Mouse (Mus musculus) neural tube, embryonic 14.5 days (tissue): Measurements from ENCODE around the gene Dapk3. TPM values are rescaled to one million over a fixed set of nuclear protein-coding genes. Genes with fewer than 3 reads are reported as not detected.
A peak's percentile ranks its signal among the peaks of the same experiment; 100 is the strongest.
"Not testable (repeated sequence)": the region's sequence is repeated elsewhere in the genome, so short reads cannot be mapped to it uniquely, and the experiment has no call there.

ENCODE experiments used
- ATAC-seq: fragments of 200-750 bp; cut with Nextera tagmentation; 2 replicates; pipeline ENCODE4 v1.8.0; 2017; ENCODE audit warnings: low read depth, mild to moderate bottlenecking, moderate TSS enrichment, moderate library complexity
- H3K27ac ChIP-seq: fragments of 300-500 bp; sonication (generic); 2 replicates; pipeline ENCODE4 v1.5.1; 2014; ENCODE audit warnings: low read depth, mild to moderate bottlenecking, control low read depth, low read length, moderate library complexity, mixed read lengths
- H3K27me3 ChIP-seq: fragments of 300-500 bp; sonication (generic); 2 replicates; pipeline ENCODE4 v1.6.1; 2014; ENCODE audit warnings: low read length; ENCODE audit not compliant: control insufficient read depth, insufficient read depth
- H3K36me3 ChIP-seq: fragments of 300-500 bp; sonication (generic); 2 replicates; pipeline ENCODE4 v1.6.1; 2014; ENCODE audit warnings: low read length, mixed read lengths; ENCODE audit not compliant: control insufficient read depth, insufficient read depth
- H3K4me1 ChIP-seq: fragments of 300-500 bp; sonication (generic); 2 replicates; pipeline ENCODE4 v1.6.1; 2014; ENCODE audit warnings: low read length; ENCODE audit not compliant: control insufficient read depth, insufficient read depth
- H3K4me2 ChIP-seq: fragments of 300-500 bp; sonication (generic); 2 replicates; pipeline ENCODE4 v1.6.1; 2014; ENCODE audit warnings: mild to moderate bottlenecking, low read depth, low read length, control low read depth
- H3K4me3 ChIP-seq: fragments of 300-500 bp; sonication (generic); 2 replicates; pipeline ENCODE4 v1.5.1; 2014; ENCODE audit warnings: low read depth, low read length, control low read depth, mixed read lengths
- H3K9ac ChIP-seq: fragments of 300-500 bp; sonication (generic); replicated peaks from 2 replicates; pipeline ENCODE4 v1.6.1; 2014; ENCODE audit warnings: low read depth, mild to moderate bottlenecking, control low read depth, low read length, mixed read lengths
- H3K9me3 ChIP-seq: fragments of 300-500 bp; sonication (generic); 2 replicates; pipeline ENCODE4 v1.6.1; 2016; ENCODE audit warnings: low read length; ENCODE audit not compliant: control insufficient read depth
- WGBS: fragments of 180-500 bp; shearing (Covaris S2); extraction: QIAGEN DNeasy Blood & Tissue Kit; methylation state at CpG from one replicate; pipeline ENCODE4 v1.1.7; 2014; 5-methylcytosine and 5-hydroxymethylcytosine counted together
- polyA plus RNA-seq: library from polyadenylated mRNA; unstranded; fragments of >200 nt; fragmentation: Nextera tagmentation; extraction: Ambion mirVana; gene quantifications from 2 replicates; pipeline ENCODE4 v1.2.1, GENCODE M21; 2014

Gene Dapk3
- polyA plus RNA-seq, 1 experiment from 2014 or later, result 67.3 TPM

GRCm38 (mm10) chr10:81162318-81162652, 20.5 kb upstream of the Dapk3 start:
- Histone ChIP-seq H3K9me3 (no peaks in the 10 kb centered on the region), H3K4me3 (no peak overlapping the region), H3K36me3 (peaks cover 23% of the 10 kb centered on the region), H3K4me2 (no peak overlapping the region), H3K4me1 (peaks cover 11% of the 10 kb centered on the region), H3K27me3 (no peaks in the 10 kb centered on the region), H3K9ac (no peak overlapping the region), H3K27ac (no peak overlapping the region; the same call in 1 of the 2 replicates)
- 66% methylated on average over 2 of the region's 2 CpGs for WGBS
- no peak for ATAC-seq

- Histone ChIP-seq H3K9me3 (no peaks in the 10 kb centered on the region), H3K4me3 (no peak overlapping the region), H3K36me3 (peaks cover 14% of the 10 kb centered on the region), H3K27me3 (no peaks in the 10 kb centered on the region), H3K4me2 (no peak overlapping the region), H3K27ac (no peak overlapping the region), H3K4me1 (peaks cover 17% of the 10 kb centered on the region), H3K9ac (no peak overlapping the region)
- no peak for ATAC-seq
- 79% methylated on average over 8 of the region's 8 CpGs for WGBS
Measured at GRCm38 (mm10) chr10:81165118-81165517, 17.7 kb upstream of the Dapk3 start.

GRCm38 (mm10) chr10:81167200-81168086, 15.4 kb upstream of the Dapk3 start, which contains the start of gene Pias4:
Gene Pias4, minus strand, starts transcription at chr10:81167923.
- Histone ChIP-seq H3K9ac (peak within 1 kb of the TSS; percentile 69), H3K27me3 (no peaks in the 10 kb centered on the region), H3K4me2 (peak within 1 kb of the TSS; percentile 87), H3K4me1 (peaks cover 13% of the 10 kb centered on the region), H3K27ac (peak within 1 kb of the TSS; percentile 80), H3K36me3 (peaks cover 9% of the 10 kb centered on the region; the same call in 1 of the 2 replicates), H3K4me3 (peak within 1 kb of the TSS; percentile 79), H3K9me3 (no peaks in the 10 kb centered on the region)
- peak; percentile 83 for ATAC-seq
- under 1% methylated on average over 58 of the region's 64 CpGs for WGBS

- Histone ChIP-seq H3K4me3 (peak overlapping the region; percentile 79), H3K27me3 (no peaks in the 10 kb centered on the region), H3K4me2 (peak overlapping the region; percentile 69), H3K27ac (peak overlapping the region; percentile 46), H3K36me3 (0 out of 2 replicates have a peak, but pooled peaks cover 6% of the 10 kb centered on the region), H3K4me1 (peaks cover 12% of the 10 kb centered on the region), H3K9me3 (no peaks in the 10 kb centered on the region), H3K9ac (0 out of 2 replicates have a peak overlapping the region, but pooled peaks have one; percentile 32)
- ATAC-seq, result peak; percentile 62
- 13% methylated on average over 5 of the region's 5 CpGs for WGBS
Measured at GRCm38 (mm10) chr10:81168087-81168431, 14.7 kb upstream of the Dapk3 start.

- H3K36me3 ChIP-seq, result 0 out of 2 replicates have a peak, but pooled peaks cover 3% of the 10 kb centered on the region
- H3K4me2 ChIP-seq, result peak overlapping the region; percentile 69
- H3K4me1 ChIP-seq, result peaks cover 16% of the 10 kb centered on the region
- no peaks in the 10 kb centered on the region for H3K9me3 ChIP-seq
- H3K9ac ChIP-seq, result peak overlapping the region; percentile 55; the same call in 1 of the 2 replicates
- WGBS, result 3% methylated on average over 29 of the region's 29 CpGs
- peak; percentile 39 for ATAC-seq
- peak overlapping the region; percentile 79 for H3K4me3 ChIP-seq
- no peaks in the 10 kb centered on the region for H3K27me3 ChIP-seq
- peak overlapping the region; percentile 80 for H3K27ac ChIP-seq
Measured at GRCm38 (mm10) chr10:81168521-81169244, 14.1 kb upstream of the Dapk3 start.

GRCm38 (mm10) chr10:81169411-81169900, 13.3 kb upstream of the Dapk3 start:
- H3K27ac ChIP-seq, H3K4me3 ChIP-seq, H3K27me3 ChIP-seq, H3K36me3 ChIP-seq, H3K4me2 ChIP-seq, H3K9ac ChIP-seq, H3K9me3 ChIP-seq: not testable (repeated sequence)
- peak; percentile 25; the same call in 1 of the 2 replicates for ATAC-seq
- H3K4me1 ChIP-seq, result peaks cover 20% of the 10 kb centered on the region
- 42% methylated on average over 10 of the region's 14 CpGs for WGBS

GRCm38 (mm10) chr10:81173132-81173531, 9.7 kb upstream of the Dapk3 start:
- ATAC-seq, result peak; percentile 13
- Histone ChIP-seq H3K4me3 (no peak overlapping the region), H3K27ac (peak overlapping the region; percentile 66), H3K36me3 (peaks cover 7% of the 10 kb centered on the region), H3K27me3 (no peaks in the 10 kb centered on the region), H3K9ac (peak overlapping the region; percentile 5; the same call in 1 of the 2 replicates), H3K9me3 (no peaks in the 10 kb centered on the region), H3K4me1 (peaks cover 18% of the 10 kb centered on the region), H3K4me2 (peak overlapping the region; percentile 19)
- 5% methylated on average over 21 of the region's 21 CpGs for WGBS

GRCm38 (mm10) chr10:81174617-81175344, 8.0 kb upstream of the Dapk3 start:
- peak overlapping the region; percentile 32 for H3K4me3 ChIP-seq
- 1% methylated on average over 29 of the region's 29 CpGs for WGBS
- peak; percentile 69 for ATAC-seq
- peaks cover 17% of the 10 kb centered on the region for H3K4me1 ChIP-seq
- H3K9me3 ChIP-seq, result no peaks in the 10 kb centered on the region
- peak overlapping the region; percentile 72 for H3K4me2 ChIP-seq
- peak overlapping the region; percentile 96 for H3K27ac ChIP-seq
- peaks cover 23% of the 10 kb centered on the region for H3K36me3 ChIP-seq
- H3K27me3 ChIP-seq, result no peaks in the 10 kb centered on the region
- H3K9ac ChIP-seq, result peak overlapping the region; percentile 68
